Mouse (Mus musculus) spleen, adult 2 months (tissue): ENCODE results near the gene Srek1ip1.

ENCODE experiments used
- CTCF ChIP-seq: fragments of 200-500 bp; IDR thresholded peaks from 2 replicates; pipeline ENCODE4 v1.5.1; 2011; ENCODE audit warnings: mild to moderate bottlenecking, inconsistent platforms; ENCODE audit not compliant: insufficient read depth, insufficient read length, insufficient replicate concordance; ENCODE audit errors: extremely low read depth
- POLR2A ChIP-seq: fragments of 200-500 bp; IDR thresholded peaks from 2 replicates; pipeline ENCODE4 v1.6.1; 2011; ENCODE audit warnings: low read depth, low read length, inconsistent platforms

- TF ChIP-seq POLR2A (no peak), CTCF (no peak)
Measured at GRCm38 (mm10) chr13:104794421-104794820, 2.1 kb downstream of the Srek1ip1 start.
